Mouse (Mus musculus) retina, embryonic 14.5 days (tissue): ENCODE measurements around the gene Ing3.

Source experiments
- DNase-seq: peaks from one replicate; pipeline ENCODE4 v3.0.0-alpha.2; 2015; ENCODE audit warnings: low spot score

Gene Ing3

DNA sequence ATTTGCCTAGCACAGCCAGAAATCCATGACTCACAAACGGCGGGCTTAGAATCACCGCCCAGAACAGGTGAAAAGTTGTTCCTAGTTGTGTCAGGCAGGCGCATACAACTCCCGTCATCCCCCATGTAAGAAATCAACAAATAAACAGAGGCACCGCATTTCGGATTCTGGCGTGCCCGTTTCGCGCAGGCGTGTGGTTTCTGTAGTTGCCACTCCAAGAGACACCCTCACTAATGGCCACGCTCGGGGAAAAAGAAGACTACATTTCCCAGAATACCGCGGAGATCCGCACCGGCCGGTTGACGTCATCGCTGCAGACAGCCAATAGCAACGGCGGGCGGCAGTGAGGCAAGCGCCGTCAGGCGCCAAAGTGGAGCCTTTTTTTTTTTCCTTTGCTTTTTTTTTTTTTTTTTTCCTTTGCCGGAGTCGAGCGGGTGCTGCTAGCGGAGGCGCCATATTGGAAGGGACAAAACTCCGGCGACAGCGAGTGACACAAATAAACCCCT is at the start of gene Ing3:
Gene Ing3 (plus strand): TSS at position 346 of the 506 bp plus-strand sequence.
- peak; percentile 98 for DNase-seq

DNA sequence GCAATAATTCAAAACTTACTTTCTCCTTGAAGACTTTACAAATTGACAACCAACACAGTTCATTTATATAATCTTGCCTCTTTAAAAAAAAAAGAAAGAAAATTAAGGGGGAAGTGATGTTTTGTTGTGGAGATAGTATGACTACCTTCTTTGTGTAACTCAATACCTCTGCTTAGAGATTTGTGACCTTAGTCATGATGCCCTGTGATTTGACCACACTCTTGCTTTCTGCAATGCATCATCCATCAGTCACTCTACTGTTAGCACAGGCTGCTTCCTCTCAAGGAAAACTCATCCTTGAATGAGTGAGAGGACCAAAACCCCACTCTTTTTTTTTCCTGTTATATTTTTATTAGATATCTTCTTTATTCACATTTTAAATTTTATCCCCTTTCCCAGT is 39.7 kb upstream of the Ing3 start:
- no peak for DNase-seq

DNA sequence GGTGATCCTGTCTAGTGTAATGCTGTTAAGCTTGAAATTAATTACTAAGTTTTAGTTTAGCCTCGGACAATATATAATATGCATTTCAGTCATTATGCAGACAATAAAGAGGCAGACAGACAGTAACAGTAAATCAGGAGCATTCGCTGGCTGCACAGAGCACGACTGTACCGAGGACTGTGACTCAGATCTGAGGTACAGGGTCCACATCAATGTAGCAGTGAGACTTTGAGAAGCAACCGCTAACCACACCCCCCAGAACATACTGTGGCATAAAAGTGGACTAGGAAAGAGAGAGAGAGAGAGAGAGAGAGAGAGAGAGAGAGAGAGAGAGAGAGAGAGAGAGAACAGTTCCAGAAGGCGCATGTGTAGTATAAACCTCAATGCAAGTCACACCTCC is 38.6 kb upstream of the Ing3 start:
- no peak for DNase-seq

DNA sequence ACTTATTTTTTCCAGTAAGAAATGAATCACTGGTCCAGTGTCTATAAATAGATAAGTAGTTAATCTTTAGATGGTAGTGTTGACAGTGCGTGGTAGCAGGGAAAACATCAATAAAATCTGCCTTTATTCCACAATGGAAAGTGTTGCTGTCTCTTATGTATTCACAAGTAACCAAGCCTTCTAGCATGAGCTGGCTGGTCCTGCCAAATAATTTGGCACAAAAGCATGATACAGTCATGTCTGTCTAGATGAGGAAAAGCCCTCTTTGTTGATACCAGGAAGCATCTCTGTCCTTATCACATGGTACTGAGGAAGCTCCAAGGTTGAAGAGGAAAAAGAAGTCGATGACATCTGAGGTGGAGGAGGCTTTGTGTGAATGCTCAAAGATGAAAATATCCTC is 32.8 kb upstream of the Ing3 start:
- DNase-seq: no peak

DNA sequence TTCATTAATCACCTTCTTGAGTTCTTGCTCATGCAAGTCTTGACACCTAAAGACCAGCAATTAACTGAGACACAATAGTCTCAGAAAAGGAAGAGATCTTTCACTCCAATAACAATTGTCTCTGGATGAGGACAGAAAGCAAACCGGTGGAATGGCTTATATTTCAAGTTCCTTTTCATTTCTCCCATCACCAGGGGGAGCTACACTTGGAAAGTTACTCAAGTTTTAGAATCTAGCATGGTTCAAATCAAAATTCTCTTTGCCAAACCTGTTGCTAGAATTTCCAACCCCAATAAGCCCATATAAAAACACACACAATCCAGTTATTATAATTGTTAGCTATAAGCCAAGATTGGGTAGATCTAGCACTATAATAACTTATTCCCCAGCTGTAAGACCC is 25.2 kb upstream of the Ing3 start:
- DNase-seq: no peak

DNA sequence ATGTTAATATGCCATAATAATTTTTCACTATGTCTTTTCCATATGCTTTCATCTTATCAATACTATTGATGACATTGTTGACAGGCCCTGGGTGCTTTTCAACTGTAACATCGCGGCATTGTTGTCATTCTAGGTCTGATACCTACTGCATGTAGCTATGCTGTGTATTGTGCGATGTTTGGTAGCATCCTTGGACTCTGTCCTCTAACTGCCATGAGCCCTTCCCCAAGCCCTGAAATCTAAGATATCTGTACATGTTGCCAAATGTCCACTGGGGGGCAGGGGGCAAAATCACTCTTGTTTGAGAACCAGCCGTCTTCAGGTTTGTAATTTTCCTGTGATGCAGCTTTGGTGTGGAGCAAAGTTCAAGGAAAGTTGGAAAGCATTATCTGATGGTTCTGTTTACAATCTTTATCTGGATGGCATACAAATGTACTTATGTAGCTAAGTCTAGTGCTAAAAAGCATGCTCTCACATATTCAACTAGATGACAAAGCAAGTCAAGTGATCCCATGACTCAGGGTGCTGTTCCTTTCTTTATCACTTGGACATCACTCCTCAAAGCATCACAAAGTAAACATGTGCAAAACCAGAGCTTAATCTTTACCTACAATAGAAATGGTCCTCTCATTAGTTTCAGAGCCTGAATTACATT is 11.3 kb upstream of the Ing3 start:
- no peak for DNase-seq

DNA sequence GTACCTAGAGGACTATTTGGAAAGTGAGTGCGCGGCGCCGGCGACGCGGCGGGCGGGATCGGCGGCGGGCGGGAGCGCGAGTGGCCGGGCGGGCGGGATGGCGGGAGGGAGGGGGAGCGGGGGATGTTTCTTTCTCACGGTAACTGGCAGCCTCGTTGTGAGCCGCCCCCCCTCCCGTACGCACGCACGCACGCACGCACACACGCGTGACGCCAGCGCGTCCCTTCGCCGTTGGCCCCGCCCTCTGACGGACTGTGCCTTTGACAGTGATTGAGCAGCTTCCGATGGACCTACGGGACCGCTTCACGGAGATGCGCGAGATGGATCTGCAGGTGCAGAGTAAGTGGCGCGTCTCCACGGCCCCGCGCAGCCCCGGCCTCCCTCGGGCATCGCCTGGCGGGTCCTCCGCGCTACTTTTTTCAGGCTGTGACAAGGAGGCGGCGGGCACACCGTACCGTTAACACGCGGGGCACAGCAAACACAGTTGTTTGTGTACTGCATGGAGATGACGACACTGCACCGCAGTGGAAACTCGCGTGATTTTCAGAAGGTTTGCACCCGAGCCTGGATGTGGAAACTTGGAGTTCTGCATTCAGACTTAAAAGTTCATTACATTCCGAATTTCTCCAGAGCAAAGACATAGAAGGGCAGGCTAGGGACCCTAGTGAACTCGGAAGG is 539 bp downstream of the Ing3 start:
- DNase-seq: peak; percentile 92

DNA sequence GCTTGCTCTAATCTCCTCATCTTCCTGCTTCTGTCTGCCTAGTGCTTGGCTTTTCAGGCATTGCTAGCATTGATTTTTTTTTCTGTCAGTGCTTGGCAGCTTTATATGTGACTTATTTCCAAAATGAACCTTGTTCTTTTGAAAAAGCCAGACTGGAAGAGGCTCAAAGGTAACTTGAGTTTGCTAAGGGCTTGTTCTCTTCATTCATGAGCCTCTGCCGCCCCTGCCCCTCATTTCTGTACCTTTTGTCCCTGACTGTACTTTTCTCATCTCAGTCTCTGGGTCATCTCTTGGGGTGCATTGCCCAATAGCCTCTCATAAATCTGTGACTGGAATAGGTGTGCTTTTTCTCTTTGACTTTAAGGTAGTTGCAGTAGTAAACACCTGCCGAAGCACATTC is 1.3 kb downstream of the Ing3 start:
- no peak for DNase-seq

DNA sequence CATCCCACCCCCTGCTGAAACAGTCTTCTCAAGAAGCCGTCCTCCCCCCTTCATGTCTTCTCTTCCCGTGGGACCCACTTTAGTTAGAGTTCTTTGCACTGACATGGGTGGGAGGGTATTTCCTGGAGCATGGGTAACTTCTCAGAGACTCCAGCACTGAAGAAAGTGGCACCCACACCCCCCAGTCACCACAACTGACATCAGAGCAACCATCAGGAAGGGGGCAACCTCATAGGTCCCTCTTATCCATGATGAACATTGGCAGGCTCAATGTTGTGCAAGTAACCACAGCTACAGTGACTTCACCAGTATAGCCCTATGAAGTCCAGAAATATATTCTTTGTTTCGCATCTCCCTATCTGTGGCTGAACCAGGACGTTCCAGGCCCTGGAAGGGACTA is 6.1 kb downstream of the Ing3 start:
- no peak for DNase-seq

DNA sequence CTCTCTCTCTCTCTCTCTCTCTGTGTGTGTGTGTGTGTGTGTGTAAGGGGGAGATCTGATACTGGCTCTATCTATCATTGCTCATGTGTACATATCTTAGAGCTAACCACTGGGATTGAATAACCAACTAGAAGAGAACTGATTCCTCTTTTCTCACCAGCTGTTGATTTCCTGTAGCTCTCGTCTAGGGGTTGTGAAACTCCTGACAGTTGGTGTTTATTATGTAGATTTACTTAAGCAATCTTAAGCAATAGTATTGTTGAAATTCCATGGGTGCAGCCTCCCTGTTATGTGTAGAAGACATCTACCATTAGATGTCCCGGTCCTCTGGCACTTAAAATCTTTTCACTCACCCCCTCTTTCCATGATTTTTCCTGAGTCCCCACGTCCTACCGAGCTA is 9.6 kb downstream of the Ing3 start:
- DNase-seq: no peak

DNA sequence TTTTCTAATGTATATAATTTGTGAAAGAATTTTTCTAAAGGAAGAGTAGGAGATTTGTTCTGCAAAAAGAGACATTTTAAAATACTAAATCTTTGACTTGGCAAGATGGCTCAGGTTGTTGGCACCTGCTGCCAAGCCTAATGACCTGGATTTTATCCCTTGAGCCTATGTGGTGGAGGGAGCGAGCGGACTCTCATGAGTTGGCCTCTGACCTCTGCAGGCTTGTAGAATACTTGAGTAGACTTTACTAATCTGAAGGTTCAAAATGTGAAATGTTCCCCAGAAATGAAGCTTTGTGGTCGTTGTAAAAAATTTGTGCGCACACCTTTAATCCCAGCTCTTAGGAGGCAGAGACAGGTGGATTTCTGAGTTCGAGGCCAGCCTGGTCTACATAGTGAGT is 10.5 kb downstream of the Ing3 start:
- no peak for DNase-seq

DNA sequence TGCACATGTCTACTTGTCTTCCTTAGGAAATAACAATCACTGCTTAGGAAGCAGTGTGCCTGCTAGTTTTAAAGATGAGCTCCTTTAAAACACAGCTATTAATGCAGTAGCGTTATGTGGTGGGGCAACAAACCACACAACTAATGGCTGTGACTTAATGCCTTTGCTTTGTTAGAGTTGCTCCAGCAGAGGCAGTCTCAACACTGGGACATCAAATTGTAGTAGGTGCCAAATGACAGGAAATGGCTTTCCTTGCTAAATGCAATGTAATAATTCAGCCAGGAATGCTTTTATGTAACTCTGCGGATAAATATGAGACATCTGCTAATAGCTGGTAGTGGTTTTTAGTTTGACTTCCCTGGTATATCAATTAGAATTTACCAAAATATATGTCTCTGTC is 28.2 kb downstream of the Ing3 start:
- no peak for DNase-seq

DNA sequence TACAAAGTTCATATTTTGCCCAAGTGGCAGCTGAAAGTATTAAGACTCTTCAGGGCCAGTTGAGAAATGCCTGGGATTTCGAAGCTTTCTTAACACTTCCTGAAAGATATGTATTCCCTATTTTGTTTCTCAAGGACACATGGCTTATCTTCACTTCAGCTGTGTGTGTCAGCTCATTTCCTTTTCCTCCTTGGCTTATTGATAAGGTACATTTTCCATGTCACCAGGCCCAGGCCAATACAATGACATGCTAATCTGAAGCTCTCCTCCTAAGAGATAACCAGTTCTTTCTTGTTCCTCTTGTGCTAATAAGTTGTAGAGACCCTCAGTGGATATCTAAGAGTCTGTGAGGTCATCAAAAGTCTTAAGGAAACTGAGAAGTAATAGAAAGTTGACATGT is 31.7 kb downstream of the Ing3 start:
- DNase-seq: no peak

DNA sequence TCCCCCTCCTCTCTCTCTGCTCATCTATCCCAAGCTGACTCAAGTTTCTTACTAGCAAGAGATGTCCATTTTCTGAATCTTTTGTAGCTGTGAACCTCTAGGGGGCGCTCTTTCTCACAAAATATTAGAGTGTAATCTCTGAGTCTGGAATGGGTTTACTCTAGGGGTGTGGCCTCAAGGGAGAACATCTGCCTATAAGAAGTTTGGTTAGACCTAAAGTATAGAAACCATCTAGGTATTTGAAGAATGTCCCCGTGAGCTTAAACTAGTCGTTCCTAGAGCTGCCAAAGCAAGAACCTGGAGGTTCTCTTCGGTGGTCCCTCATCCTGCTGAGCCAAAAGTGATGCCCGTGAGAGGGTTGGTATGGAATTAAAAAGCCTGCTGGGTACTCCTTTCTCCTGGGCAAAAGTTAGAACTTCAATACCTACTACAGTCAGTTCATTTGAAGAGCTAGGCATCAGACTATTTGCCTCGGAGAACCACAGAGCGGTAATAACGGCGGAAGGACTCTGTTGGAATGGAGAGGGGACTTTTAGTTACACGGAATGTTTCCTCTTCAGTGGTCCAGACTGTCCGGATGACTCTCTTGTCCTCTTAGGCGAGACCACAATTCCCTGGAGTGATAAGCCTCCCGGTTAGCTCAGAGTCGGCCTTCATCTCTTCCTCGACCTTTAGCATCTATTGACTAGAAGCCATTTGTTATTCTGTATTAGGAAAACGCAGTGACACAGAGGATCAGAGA is 35.8 kb downstream of the Ing3 start:
- DNase-seq: peak; percentile 91

DNA sequence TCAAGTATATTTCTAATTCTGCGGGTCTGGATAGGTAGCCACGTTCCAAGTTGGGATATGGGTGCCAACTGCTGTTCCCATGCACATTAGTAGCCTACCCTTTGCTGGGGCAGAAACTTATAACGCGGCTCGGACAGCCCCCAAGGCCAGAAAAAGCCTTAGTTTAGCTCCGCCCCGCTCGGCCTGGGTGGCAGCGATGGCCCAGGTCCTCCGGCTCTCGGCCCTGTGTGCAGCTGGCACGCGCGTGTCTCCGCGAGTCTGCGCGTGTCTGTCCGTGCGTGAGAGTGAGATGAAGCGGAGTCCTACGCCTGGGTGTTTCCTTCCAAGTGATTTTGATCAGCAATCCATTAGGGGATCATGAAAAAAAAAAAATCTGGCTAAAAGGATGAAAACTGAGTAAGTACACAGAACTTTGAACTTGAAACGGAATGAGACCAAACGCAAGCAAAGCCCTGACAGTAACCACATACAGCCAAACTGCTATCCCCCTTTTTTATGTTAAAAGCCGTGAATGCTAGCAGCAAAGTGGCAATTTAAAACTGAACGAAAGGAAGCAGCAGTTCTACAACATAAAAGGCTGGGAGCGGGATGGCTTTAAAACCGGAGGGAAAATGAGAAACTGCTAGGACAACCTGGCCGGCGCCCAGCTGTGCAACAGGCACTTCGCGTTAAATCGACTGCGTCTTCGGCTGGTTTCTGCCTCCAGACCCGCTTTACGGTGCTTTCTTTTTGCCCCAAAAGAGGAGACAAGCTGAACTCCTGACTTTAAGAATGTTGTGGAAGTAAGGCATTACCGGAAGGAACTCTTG is 36.6 kb downstream of the Ing3 start, which contains the start of gene Cped1:
Gene Cped1 (plus strand): TSS at position 185 of the 809 bp plus-strand sequence.
- DNase-seq: peak; percentile 72

DNA sequence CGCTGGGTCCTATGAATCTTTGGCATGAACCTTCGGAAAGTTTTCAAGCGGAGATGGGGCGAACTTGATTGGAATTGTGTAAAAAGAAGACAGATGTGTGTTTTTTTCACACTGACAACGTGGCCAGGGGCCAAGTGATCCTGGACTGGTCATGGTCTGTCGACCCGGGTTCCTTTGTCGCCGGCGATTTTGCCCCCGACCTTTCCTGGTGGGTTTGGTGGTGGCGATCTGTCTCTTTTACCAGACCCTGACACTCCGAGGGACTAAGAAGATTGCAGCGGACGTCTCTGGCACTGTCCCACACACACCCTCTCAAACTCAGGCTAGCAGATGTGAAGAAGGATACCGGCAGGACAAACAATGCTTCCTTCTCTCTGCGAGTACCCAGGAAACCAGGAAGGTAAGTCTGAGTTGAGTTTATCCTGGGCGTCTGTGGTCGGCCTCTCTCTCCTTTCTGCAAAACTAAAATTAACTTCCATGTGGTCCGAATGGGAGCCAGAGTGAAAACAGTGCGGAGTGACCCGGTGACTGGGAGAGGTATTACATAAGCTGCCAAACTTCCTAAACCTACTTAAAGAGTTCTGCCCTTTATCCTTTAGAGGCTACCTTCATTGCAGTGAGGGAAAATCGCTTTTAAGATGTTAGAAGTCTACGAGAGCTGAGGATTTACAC is 37.4 kb downstream of the Ing3 start:
- DNase-seq: peak; percentile 14

DNA sequence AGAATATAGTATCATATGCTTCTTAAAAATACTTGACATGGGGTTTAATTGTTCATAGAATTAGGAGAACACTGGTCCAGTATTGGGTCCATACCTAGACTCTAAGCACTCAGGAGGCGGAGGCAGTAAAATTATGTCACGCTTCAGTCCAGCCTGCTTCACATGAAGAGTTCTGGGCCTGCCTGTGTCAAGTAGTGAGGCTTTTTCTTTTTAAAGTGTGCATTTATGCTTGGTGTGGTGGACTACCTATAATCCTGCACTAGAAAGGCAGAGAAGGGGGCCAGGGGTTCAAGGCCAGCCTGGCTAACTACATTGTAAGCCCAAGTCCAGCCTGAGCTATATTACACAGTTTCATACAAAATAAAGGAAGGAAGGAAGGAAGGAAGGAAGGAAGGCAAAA is 38.2 kb downstream of the Ing3 start:
- no peak for DNase-seq

DNA sequence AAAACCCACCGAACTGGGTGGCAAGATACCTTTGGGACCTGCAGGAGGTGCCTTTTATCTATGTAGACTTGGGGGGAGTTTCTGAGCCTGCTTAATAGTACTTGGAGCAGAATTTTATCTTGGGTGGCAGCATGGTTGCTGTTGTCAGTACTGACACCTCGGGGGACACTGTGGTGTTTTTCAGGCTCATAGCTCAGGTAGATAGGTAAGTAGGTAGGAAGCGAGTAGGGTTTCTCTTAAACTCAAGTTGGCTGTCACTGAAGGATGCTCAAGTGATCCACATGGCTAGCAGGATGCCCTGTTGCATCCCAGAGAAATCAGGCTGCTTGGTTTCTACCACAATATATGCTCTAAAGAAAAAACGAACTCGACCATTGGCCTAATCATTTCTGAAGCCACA is 38.9 kb downstream of the Ing3 start:
- DNase-seq: no peak

DNA sequence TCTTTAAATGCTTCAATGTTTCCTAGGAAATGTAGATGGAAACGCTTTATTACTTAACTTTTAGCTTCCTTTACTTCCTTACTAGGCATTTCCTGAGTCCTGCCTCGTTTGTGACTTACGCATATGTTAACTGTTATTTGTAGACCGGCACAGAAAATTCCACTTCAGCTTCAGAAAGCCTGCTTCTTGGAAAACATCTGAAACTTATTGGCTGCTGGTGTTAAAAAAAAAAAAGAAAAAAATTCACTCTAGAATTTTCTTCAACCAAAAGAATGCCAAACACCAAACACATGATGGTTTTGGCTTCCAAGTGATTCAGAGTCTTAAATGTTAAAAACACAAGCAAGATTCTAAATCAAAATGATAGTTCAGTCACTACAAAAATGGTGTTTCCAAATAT is 39.7 kb downstream of the Ing3 start:
- DNase-seq: no peak

DNA sequence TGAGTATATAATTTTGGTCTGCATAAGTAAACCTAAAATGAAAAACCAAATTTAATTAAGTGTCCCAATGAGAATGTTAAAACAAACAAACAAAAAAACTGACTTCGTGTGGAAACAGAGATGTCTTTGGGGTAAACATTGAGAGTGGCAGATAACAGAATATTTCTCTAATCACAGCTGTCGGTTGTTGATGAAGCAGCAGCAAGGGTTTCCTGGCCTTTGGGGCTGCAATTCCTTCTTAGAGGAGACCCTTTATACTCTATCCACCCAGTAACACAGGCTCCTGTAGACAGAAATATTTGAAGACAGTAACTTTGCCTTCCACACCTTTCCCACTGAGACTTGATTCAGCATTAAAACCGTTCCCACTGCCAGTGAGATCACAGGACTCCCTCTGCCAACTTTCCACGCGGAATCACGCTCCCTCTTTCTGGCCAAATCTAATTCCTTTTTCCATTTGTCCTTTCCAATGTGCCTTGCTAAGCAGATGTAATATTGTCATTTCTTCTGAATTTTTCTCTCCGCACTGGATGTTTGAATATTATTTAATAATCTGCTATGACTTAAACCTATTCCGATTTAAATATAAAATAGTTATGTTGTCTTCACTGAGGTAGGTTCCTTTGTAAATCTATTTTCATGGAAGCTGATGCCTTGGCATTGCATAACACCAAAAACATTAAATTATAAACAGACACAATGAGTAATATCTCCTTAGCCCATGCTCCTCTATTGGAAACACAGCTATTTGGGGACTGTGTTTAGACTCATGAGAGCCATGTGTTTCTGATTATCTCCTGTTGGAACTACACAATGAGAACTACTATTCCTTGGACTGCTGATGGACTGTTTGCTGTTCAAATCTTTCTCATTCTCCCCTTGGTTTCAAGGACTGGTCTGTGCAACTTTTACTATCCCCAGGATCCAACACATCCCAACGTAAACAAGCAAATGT is 41.1 kb downstream of the Ing3 start:
- no peak for DNase-seq

DNA sequence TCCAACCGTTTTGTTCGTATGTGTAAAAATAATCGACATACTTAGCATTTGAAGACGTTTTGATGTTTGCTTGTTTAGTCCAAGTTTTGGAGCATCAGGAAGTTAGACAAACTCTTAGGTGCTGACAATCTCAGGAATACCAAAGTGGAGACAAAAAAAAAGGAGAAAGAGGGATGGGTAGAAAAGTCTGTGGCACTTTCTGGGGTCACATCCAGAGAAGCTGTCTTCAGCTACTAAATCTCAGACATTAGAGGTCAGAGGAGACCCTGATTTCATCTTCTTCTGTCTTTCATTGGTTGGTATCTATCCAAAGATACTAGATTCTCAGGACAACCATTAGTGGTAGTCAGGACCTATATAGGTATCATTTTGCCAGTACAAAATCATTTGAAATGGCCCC is 41.8 kb downstream of the Ing3 start:
- DNase-seq: no peak
